Mouse (Mus musculus) liver, embryonic 14.5 days (tissue): ENCODE data around the gene Atp6v0e. TPM values are rescaled to one million over a fixed set of nuclear protein-coding genes. Genes with fewer than 3 reads are reported as not detected.

ENCODE experiments used
- ATAC-seq: fragments of 200-750 bp; cut with Nextera tagmentation; 2 replicates; pipeline ENCODE4 v1.8.0; 2017; ENCODE audit warnings: moderate number of reproducible peaks, mild to moderate bottlenecking, moderate library complexity; ENCODE audit not compliant: insufficient read depth
- DNase-seq, 3 experiments: peaks; one replicate each; pipeline ENCODE4 v3.0.0-alpha.2; 2012 to 2013; ENCODE audit warnings: low read depth in 3 of 3, low spot score in 3 of 3
- H3K27ac ChIP-seq: fragments of 300-500 bp; sonication (generic); 2 replicates; pipeline ENCODE4 v1.5.1; 2014; ENCODE audit warnings: moderate library complexity, mild to moderate bottlenecking, control low read depth, inconsistent platforms
- H3K27me3 ChIP-seq: fragments of 300-500 bp; sonication (generic); 2 replicates; pipeline ENCODE4 v1.6.1; 2014; ENCODE audit warnings: mild to moderate bottlenecking, low read length, moderate library complexity; ENCODE audit not compliant: control insufficient read depth, insufficient read depth
- H3K36me3 ChIP-seq: fragments of 300-500 bp; sonication (generic); replicated peaks from 2 replicates; pipeline ENCODE4 v1.6.1; 2014; ENCODE audit warnings: low read depth; ENCODE audit not compliant: control insufficient read depth, insufficient read depth
- H3K4me1 ChIP-seq, 2 experiments: fragments of 200-500 bp in 1 of 2; fragments of 300-500 bp in 1 of 2; sonication (generic) in 1 of 2; replicated peaks; 2 replicates each; pipeline ENCODE4 v1.6.1; 2012 to 2014; ENCODE audit warnings: antibody characterized with exemption in 1 of 2, inconsistent platforms in 1 of 2, low read length in 1 of 2; ENCODE audit not compliant: control insufficient read depth in 2 of 2, insufficient read depth in 2 of 2
- H3K4me2 ChIP-seq: fragments of 300-500 bp; sonication (generic); 2 replicates; pipeline ENCODE4 v1.6.1; 2014; ENCODE audit warnings: low read depth, mild to moderate bottlenecking, control low read depth, moderate library complexity
- H3K4me3 ChIP-seq, 2 experiments: fragments of 200-500 bp in 1 of 2; fragments of 300-500 bp in 1 of 2; sonication (generic) in 1 of 2; 2 replicates each; pipeline ENCODE4 v1.5.1; 2012 to 2014; ENCODE audit warnings: low read depth in 2 of 2, low read length in 2 of 2, mild to moderate bottlenecking in 2 of 2, control low read depth in 1 of 2, inconsistent platforms in 1 of 2, moderate library complexity in 1 of 2; ENCODE audit not compliant: insufficient read depth in 1 of 2
- H3K9ac ChIP-seq: fragments of 300-500 bp; sonication (generic); replicated peaks from 2 replicates; pipeline ENCODE4 v1.6.1; 2014; ENCODE audit warnings: mild to moderate bottlenecking, control low read depth, moderate library complexity
- H3K9me3 ChIP-seq: fragments of 300-500 bp; sonication (generic); 2 replicates; pipeline ENCODE4 v1.6.1; 2016; ENCODE audit warnings: low read length, mixed read lengths; ENCODE audit not compliant: control insufficient read depth
- CTCF ChIP-seq: IDR thresholded peaks from 2 replicates; pipeline ENCODE4 v1.5.1; 2016; ENCODE audit warnings: antibody characterized with exemption, low read depth, control low read depth
- EP300 ChIP-seq: IDR thresholded peaks from 2 replicates; pipeline ENCODE4 v1.6.1; 2016; ENCODE audit warnings: antibody characterized with exemption, low read depth
- WGBS: fragments of 180-500 bp; shearing (Covaris S2); extraction: QIAGEN DNeasy Blood & Tissue Kit; methylation state at CpG from one replicate; pipeline ENCODE4 v1.1.7; 2014; ENCODE audit not compliant: insufficient replicate concordance; 5-methylcytosine and 5-hydroxymethylcytosine counted together
- polyA plus RNA-seq, 2 experiments: library from polyadenylated mRNA; depleted of rRNA in 1 of 2; stranded (reverse) in 1 of 2; unstranded in 1 of 2; fragments of >200 nt; fragmentation: Nextera tagmentation in 1 of 2; extraction: Ambion mirVana in 1 of 2; gene quantifications; 2 replicates each; pipeline versions ENCODE4 v1.2.1 to v1.2.3; 2012 to 2014

Atp6v0e gene
- polyA plus RNA-seq, 2 experiments: 99.3 to 209 TPM

GRCm38 (mm10) chr17:26638655-26639054, 24.4 kb upstream of the Atp6v0e start:
- H3K36me3 ChIP-seq: no peaks in the 10 kb centered on the region; the same call in 1 of the 2 replicates
- ATAC-seq (peak; percentile 48), DNase-seq (peak; percentile 30 to 38 (median 37))
- no peak overlapping the region for H3K4me3 ChIP-seq
- TF ChIP-seq EP300 (no peak), CTCF (peak; percentile 100)
- H3K4me1 ChIP-seq: peaks cover 0 to 6% of the 10 kb centered on the region in 2 experiments; a peak in 1 of 4 replicates
- no peaks in the 10 kb centered on the region for H3K27me3 ChIP-seq
- no peaks in the 10 kb centered on the region for H3K9me3 ChIP-seq
- WGBS: 21% methylated on average over 7 of the region's 7 CpGs
- no peak overlapping the region for H3K4me2 ChIP-seq
- H3K27ac ChIP-seq: no peak overlapping the region
- H3K9ac ChIP-seq: no peak overlapping the region

GRCm38 (mm10) chr17:26639791-26640190, 23.2 kb upstream of the Atp6v0e start:
- Histone ChIP-seq H3K9ac (no peak overlapping the region), H3K4me1 (peaks cover 0 to 6% of the 10 kb centered on the region in 2 experiments; a peak in 1 of 4 replicates), H3K4me2 (no peak overlapping the region), H3K27ac (no peak overlapping the region), H3K4me3 (no peak overlapping the region), H3K27me3 (no peaks in the 10 kb centered on the region), H3K9me3 (no peaks in the 10 kb centered on the region), H3K36me3 (no peaks in the 10 kb centered on the region; the same call in 1 of the 2 replicates)
- DNase-seq: no peak
- ATAC-seq: no peak
- no peak for TF ChIP-seq CTCF
- TF ChIP-seq EP300: no peak
- 65% methylated on average over 2 of the region's 2 CpGs for WGBS

GRCm38 (mm10) chr17:26640286-26640740, 22.7 kb upstream of the Atp6v0e start:
- peaks cover 0 to 6% of the 10 kb centered on the region in 2 experiments; a peak in 1 of 4 replicates for H3K4me1 ChIP-seq
- WGBS: 72% methylated on average over 3 of the region's 3 CpGs
- TF ChIP-seq EP300 (no peak), CTCF (no peak)
- ATAC-seq (no peak), DNase-seq (no peak)
- H3K4me3 ChIP-seq: no peak overlapping the region
- H3K27ac ChIP-seq: no peak overlapping the region
- H3K36me3 ChIP-seq: no peaks in the 10 kb centered on the region; the same call in 1 of the 2 replicates
- H3K4me2 ChIP-seq: no peak overlapping the region
- H3K9me3 ChIP-seq: no peaks in the 10 kb centered on the region
- H3K9ac ChIP-seq: no peak overlapping the region
- no peaks in the 10 kb centered on the region for H3K27me3 ChIP-seq

- H3K27ac ChIP-seq: no peak overlapping the region
- H3K27me3 ChIP-seq: no peaks in the 10 kb centered on the region
- no peaks in the 10 kb centered on the region for H3K9me3 ChIP-seq
- H3K9ac ChIP-seq: no peak overlapping the region
- DNase-seq (no peak), ATAC-seq (no peak)
- no peaks in the 10 kb centered on the region; the same call in 1 of the 2 replicates for H3K36me3 ChIP-seq
- no peak for TF ChIP-seq EP300
- no peak for TF ChIP-seq CTCF
- WGBS: 85% methylated on average over 8 of the region's 8 CpGs
- H3K4me1 ChIP-seq: no peaks in the 10 kb centered on the region
- H3K4me3 ChIP-seq: no peak overlapping the region
- H3K4me2 ChIP-seq: no peak overlapping the region
Observed at GRCm38 (mm10) chr17:26643456-26643855, 19.6 kb upstream of the Atp6v0e start.

- ATAC-seq (no peak), DNase-seq (no peak)
- no peaks in the 10 kb centered on the region for H3K27me3 ChIP-seq
- no peak overlapping the region for H3K4me2 ChIP-seq
- no peak for TF ChIP-seq CTCF
- no peak for TF ChIP-seq EP300
- WGBS: 84% methylated on average over 2 of the region's 2 CpGs
- no peaks in the 10 kb centered on the region for H3K9me3 ChIP-seq
- no peaks in the 10 kb centered on the region for H3K4me1 ChIP-seq
- H3K9ac ChIP-seq: no peak overlapping the region
- no peak overlapping the region for H3K27ac ChIP-seq
- no peak overlapping the region for H3K4me3 ChIP-seq
- H3K36me3 ChIP-seq: no peaks in the 10 kb centered on the region; the same call in 1 of the 2 replicates
Observed at GRCm38 (mm10) chr17:26643993-26644392, 19.0 kb upstream of the Atp6v0e start.
